Mouse (Mus musculus) limb, embryonic 10.5 days (tissue): Measurements from ENCODE around the gene Pfkfb2. TPM values are rescaled to one million over a fixed set of nuclear protein-coding genes. Genes with fewer than 3 reads are reported as not detected.

ENCODE experiments used
- DNase-seq: peaks from one replicate; pipeline ENCODE4 v3.0.0-alpha.2; 2017; ENCODE audit warnings: low spot score
- H3K27ac ChIP-seq: fragments of 300-500 bp; sonication (generic); 2 replicates; pipeline ENCODE4 v1.5.1; 2016; ENCODE audit warnings: mild to moderate bottlenecking
- H3K27me3 ChIP-seq: fragments of 300-500 bp; sonication (generic); 2 replicates; pipeline ENCODE4 v1.6.1; 2016; ENCODE audit warnings: low read depth, mild to moderate bottlenecking; ENCODE audit not compliant: poor library complexity, severe bottlenecking
- H3K36me3 ChIP-seq: fragments of 300-500 bp; sonication (generic); 2 replicates; pipeline ENCODE4 v1.6.1; 2016; ENCODE audit warnings: mild to moderate bottlenecking, moderate library complexity
- H3K4me1 ChIP-seq: fragments of 300-500 bp; sonication (generic); 2 replicates; pipeline ENCODE4 v1.6.1; 2016
- H3K4me3 ChIP-seq: fragments of 300-500 bp; sonication (generic); 2 replicates; pipeline ENCODE4 v1.5.1; 2016; ENCODE audit warnings: mild to moderate bottlenecking, moderate library complexity
- H3K9me3 ChIP-seq: fragments of 300-500 bp; sonication (generic); replicated peaks from 2 replicates; pipeline ENCODE4 v1.6.1; 2016; ENCODE audit warnings: mild to moderate bottlenecking
- WGBS: fragments of 180-500 bp; shearing (Covaris S2); methylation state at CpG from one replicate; pipeline ENCODE4 v1.1.7; 2016; 5-methylcytosine and 5-hydroxymethylcytosine counted together
- polyA plus RNA-seq: library from polyadenylated mRNA; unstranded; fragments of >200 nt; fragmentation: Nextera tagmentation; extraction: Ambion mirVana; gene quantifications from 2 replicates; pipeline ENCODE4 v1.2.1, GENCODE M21; 2016

Gene Pfkfb2
- polyA plus RNA-seq: 3.4 and 5.1 TPM in 2 replicates

- H3K4me1 ChIP-seq: peaks cover 7% of the 10 kb centered on the region
- DNase-seq: no peak
- H3K27ac ChIP-seq: no peak within 1 kb of the TSS
- H3K9me3 ChIP-seq: no peaks in the 10 kb centered on the region
- no peaks in the 10 kb centered on the region for H3K36me3 ChIP-seq
- H3K4me3 ChIP-seq: no peak within 1 kb of the TSS
- H3K27me3 ChIP-seq: no peaks in the 10 kb centered on the region
- 85% methylated on average over 2 of the region's 2 CpGs for WGBS
These were observed at the start of gene Pfkfb2 for GRCm38 (mm10) chr1:130729153-130729552. Pfkfb2 (minus strand) TSS chr1:130729253.

- Histone ChIP-seq H3K4me1 (no peaks in the 10 kb centered on the region), H3K36me3 (no peaks in the 10 kb centered on the region), H3K4me3 (no peak overlapping the region), H3K9me3 (no peaks in the 10 kb centered on the region), H3K27me3 (no peaks in the 10 kb centered on the region), H3K27ac (no peak overlapping the region)
- no peak for DNase-seq
- 76% methylated on average over 1 of the region's 1 CpGs for WGBS
These were observed 47.6 kb upstream of the Pfkfb2 start for GRCm38 (mm10) chr1:130776645-130777044.

- no peak for DNase-seq
- H3K36me3 ChIP-seq: no peaks in the 10 kb centered on the region
- H3K9me3 ChIP-seq: no peaks in the 10 kb centered on the region
- no peak overlapping the region for H3K4me3 ChIP-seq
- H3K27me3 ChIP-seq: no peaks in the 10 kb centered on the region
- no peaks in the 10 kb centered on the region for H3K4me1 ChIP-seq
- H3K27ac ChIP-seq: no peak overlapping the region
- 90% methylated on average over 7 of the region's 7 CpGs for WGBS
These were observed 46.8 kb upstream of the Pfkfb2 start for GRCm38 (mm10) chr1:130775691-130776331.

- WGBS: 90% methylated on average over 2 of the region's 2 CpGs
- no peak overlapping the region for H3K27ac ChIP-seq
- DNase-seq: no peak
These were observed 46.2 kb upstream of the Pfkfb2 start for GRCm38 (mm10) chr1:130775234-130775633.

GRCm38 (mm10) chr1:130770981-130771494 is 42.0 kb upstream of the Pfkfb2 start:
- no peak overlapping the region for H3K4me3 ChIP-seq
- H3K27me3 ChIP-seq: no peaks in the 10 kb centered on the region
- no peaks in the 10 kb centered on the region for H3K4me1 ChIP-seq
- H3K36me3 ChIP-seq: no peaks in the 10 kb centered on the region
- no peaks in the 10 kb centered on the region for H3K9me3 ChIP-seq
- no peak overlapping the region for H3K27ac ChIP-seq
- no peak for DNase-seq
- 75% methylated on average over 3 of the region's 3 CpGs for WGBS

More at GRCm38 (mm10) chr1:130775234-130775633, 46.2 kb upstream of the Pfkfb2 start:
- H3K36me3 ChIP-seq: no peaks in the 10 kb centered on the region
- no peaks in the 10 kb centered on the region for H3K9me3 ChIP-seq
- no peaks in the 10 kb centered on the region for H3K4me1 ChIP-seq
- no peaks in the 10 kb centered on the region for H3K27me3 ChIP-seq
- no peak overlapping the region for H3K4me3 ChIP-seq

- Histone ChIP-seq H3K27me3 (no peaks in the 10 kb centered on the region), H3K9me3 (no peaks in the 10 kb centered on the region), H3K4me3 (no peak overlapping the region), H3K36me3 (no peaks in the 10 kb centered on the region), H3K27ac (no peak overlapping the region), H3K4me1 (no peaks in the 10 kb centered on the region)
- DNase-seq: no peak
- WGBS: 84% methylated on average over 4 of the region's 4 CpGs
These were observed 41.4 kb upstream of the Pfkfb2 start for GRCm38 (mm10) chr1:130770487-130770886.

- no peak overlapping the region for H3K4me3 ChIP-seq
- 92% methylated on average over 2 of the region's 2 CpGs for WGBS
- no peaks in the 10 kb centered on the region for H3K36me3 ChIP-seq
- H3K4me1 ChIP-seq: no peaks in the 10 kb centered on the region
- H3K27ac ChIP-seq: no peak overlapping the region
- no peaks in the 10 kb centered on the region for H3K27me3 ChIP-seq
- DNase-seq: no peak
- H3K9me3 ChIP-seq: no peaks in the 10 kb centered on the region
These were observed 40.9 kb upstream of the Pfkfb2 start for GRCm38 (mm10) chr1:130769925-130770324.

GRCm38 (mm10) chr1:130767066-130767465 is 38.0 kb upstream of the Pfkfb2 start:
- Histone ChIP-seq H3K9me3 (no peaks in the 10 kb centered on the region), H3K27ac (no peak overlapping the region), H3K4me3 (no peak overlapping the region), H3K36me3 (no peaks in the 10 kb centered on the region), H3K27me3 (no peaks in the 10 kb centered on the region), H3K4me1 (no peaks in the 10 kb centered on the region)
- WGBS: 81% methylated on average over 5 of the region's 5 CpGs
- DNase-seq: no peak

- Histone ChIP-seq H3K9me3 (no peaks in the 10 kb centered on the region), H3K4me1 (no peaks in the 10 kb centered on the region), H3K36me3 (no peaks in the 10 kb centered on the region), H3K27me3 (no peaks in the 10 kb centered on the region), H3K4me3 (no peak overlapping the region), H3K27ac (no peak overlapping the region)
- no peak for DNase-seq
- 89% methylated on average over 12 of the region's 12 CpGs for WGBS
These were observed 35.0 kb upstream of the Pfkfb2 start for GRCm38 (mm10) chr1:130764027-130764461.

GRCm38 (mm10) chr1:130762045-130762760 is 33.1 kb upstream of the Pfkfb2 start:
- H3K4me1 ChIP-seq: no peaks in the 10 kb centered on the region
- H3K4me3 ChIP-seq: no peak overlapping the region
- no peak for DNase-seq
- no peaks in the 10 kb centered on the region for H3K27me3 ChIP-seq
- H3K9me3 ChIP-seq: no peaks in the 10 kb centered on the region
- no peaks in the 10 kb centered on the region for H3K36me3 ChIP-seq
- 91% methylated on average over 3 of the region's 3 CpGs for WGBS
- no peak overlapping the region for H3K27ac ChIP-seq

- Histone ChIP-seq H3K36me3 (no peaks in the 10 kb centered on the region), H3K4me3 (no peak overlapping the region), H3K9me3 (no peaks in the 10 kb centered on the region), H3K4me1 (no peaks in the 10 kb centered on the region), H3K27ac (no peak overlapping the region), H3K27me3 (no peaks in the 10 kb centered on the region)
- no peak for DNase-seq
- 83% methylated on average over 1 of the region's 1 CpGs for whole genome bisulfite sequencing
These were observed 32.5 kb upstream of the Pfkfb2 start for GRCm38 (mm10) chr1:130761597-130761996.

GRCm38 (mm10) chr1:130759689-130760088 is 30.6 kb upstream of the Pfkfb2 start:
- Histone ChIP-seq H3K9me3 (no peaks in the 10 kb centered on the region), H3K27ac (no peak overlapping the region), H3K36me3 (no peaks in the 10 kb centered on the region), H3K27me3 (no peaks in the 10 kb centered on the region), H3K4me3 (no peak overlapping the region), H3K4me1 (no peaks in the 10 kb centered on the region)
- no peak for DNase-seq
- 82% methylated on average over 9 of the region's 9 CpGs for WGBS

GRCm38 (mm10) chr1:130746819-130747218 is 17.8 kb upstream of the Pfkfb2 start:
- Histone ChIP-seq H3K9me3 (no peaks in the 10 kb centered on the region), H3K4me1 (no peaks in the 10 kb centered on the region), H3K27ac (no peak overlapping the region), H3K27me3 (no peaks in the 10 kb centered on the region), H3K36me3 (no peaks in the 10 kb centered on the region), H3K4me3 (no peak overlapping the region)
- DNase-seq: no peak
- 87% methylated on average over 3 of the region's 3 CpGs for WGBS
